Mouse (Mus musculus) midbrain, embryonic 14.5 days (tissue): ENCODE measurements around the gene Csnk1g2. TPM values are rescaled to one million over a fixed set of nuclear protein-coding genes. Genes with fewer than 3 reads are reported as not detected.
A peak's percentile ranks its signal among the peaks of the same experiment; 100 is the strongest.

Source experiments
- ATAC-seq: fragments of 200-750 bp; cut with Nextera tagmentation; 2 replicates; pipeline ENCODE4 v1.8.0; 2017; ENCODE audit warnings: moderate number of reproducible peaks, moderate library complexity; ENCODE audit not compliant: low FRiP score, low TSS enrichment
- DNase-seq: peaks from one replicate; pipeline ENCODE4 v3.0.0-alpha.2; 2015
- H3K27ac ChIP-seq: fragments of 300-500 bp; sonication (generic); replicated peaks from 2 replicates; pipeline ENCODE4 v1.5.1; 2014; ENCODE audit warnings: mild to moderate bottlenecking, low read depth, low read length, moderate library complexity
- H3K27me3 ChIP-seq: fragments of 300-500 bp; sonication (generic); 2 replicates; pipeline ENCODE4 v1.6.1; 2014; ENCODE audit warnings: low read length, control low read depth, mixed read lengths; ENCODE audit not compliant: control insufficient read depth, insufficient read depth
- H3K36me3 ChIP-seq: fragments of 300-500 bp; sonication (generic); 2 replicates; pipeline ENCODE4 v1.6.1; 2014; ENCODE audit warnings: low read length, control low read depth; ENCODE audit not compliant: control insufficient read depth, insufficient read depth
- H3K4me1 ChIP-seq: fragments of 300-500 bp; sonication (generic); 2 replicates; pipeline ENCODE4 v1.6.1; 2014; ENCODE audit warnings: mild to moderate bottlenecking, antibody characterized with exemption, low read length, control low read depth; ENCODE audit not compliant: control insufficient read depth, insufficient read depth
- H3K4me2 ChIP-seq: fragments of 300-500 bp; sonication (generic); 2 replicates; pipeline ENCODE4 v1.6.1; 2014; ENCODE audit warnings: mild to moderate bottlenecking, low read length, moderate library complexity
- H3K4me3 ChIP-seq: fragments of 300-500 bp; sonication (generic); replicated peaks from 2 replicates; pipeline ENCODE4 v1.5.1; 2014; ENCODE audit warnings: low read depth, low read length
- H3K9ac ChIP-seq: fragments of 300-500 bp; sonication (generic); replicated peaks from 2 replicates; pipeline ENCODE4 v1.6.1; 2014; ENCODE audit warnings: mild to moderate bottlenecking, low read length, moderate library complexity
- H3K9me3 ChIP-seq: fragments of 300-500 bp; sonication (generic); 2 replicates; pipeline ENCODE4 v1.6.1; 2016; ENCODE audit warnings: low read length, control low read depth, mixed read lengths; ENCODE audit not compliant: control insufficient read depth
- WGBS: fragments of 180-500 bp; shearing (Covaris S2); extraction: QIAGEN DNeasy Blood & Tissue Kit; methylation state at CpG from one replicate; pipeline ENCODE4 v1.1.7; 2014; 5-methylcytosine and 5-hydroxymethylcytosine counted together
- polyA plus RNA-seq: library from polyadenylated mRNA; unstranded; fragments of >200 nt; fragmentation: Nextera tagmentation; extraction: Ambion mirVana; gene quantifications from 2 replicates; pipeline ENCODE4 v1.2.1, GENCODE M21; 2014

The Csnk1g2 gene
- polyA plus RNA-seq, 1 experiment from 2014 or later, result 74.1 TPM

DNA sequence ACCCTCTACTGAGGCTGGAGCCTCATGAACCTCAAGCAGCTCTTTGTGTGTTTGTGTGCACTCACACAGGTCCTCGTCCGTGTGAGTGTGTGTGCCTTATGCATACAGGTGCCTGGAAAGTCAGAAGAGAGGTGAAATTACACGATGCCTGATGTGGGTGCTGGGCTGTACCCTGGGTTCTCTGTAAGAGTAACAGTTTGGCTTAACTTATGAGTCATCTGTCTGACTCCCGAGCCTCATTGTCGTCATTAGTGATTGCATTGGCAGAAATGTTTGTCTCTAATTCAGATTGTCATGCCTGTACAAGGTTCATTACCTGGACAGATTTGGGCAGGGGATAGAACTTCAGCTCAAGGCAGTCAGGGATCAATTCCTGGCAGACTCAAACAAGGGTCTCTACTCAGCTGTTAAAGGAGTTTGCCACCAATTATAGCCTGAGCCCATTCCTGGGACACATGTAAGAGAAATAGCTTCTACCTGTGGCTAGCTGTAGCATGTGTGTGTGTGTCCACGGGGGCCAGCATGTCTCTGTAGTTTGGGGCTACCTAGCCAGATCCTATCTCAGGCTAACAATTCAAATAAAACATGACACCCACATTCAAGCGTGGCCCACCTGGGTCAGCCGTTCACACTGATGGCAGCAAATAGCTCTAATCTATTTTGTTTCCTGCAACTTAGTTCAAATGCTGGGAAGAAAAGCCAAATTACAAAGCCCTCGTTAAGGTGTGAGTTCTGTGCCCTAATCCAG, 54.7 kb downstream of the Csnk1g2 start:
- peak overlapping the region; percentile 98 for H3K4me3 ChIP-seq
- H3K4me2 ChIP-seq, result peak overlapping the region; percentile 96
- no peaks in the 10 kb centered on the region for H3K9me3 ChIP-seq
- DNase-seq (no peak), ATAC-seq (no peak)
- peak overlapping the region; percentile 97 for H3K27ac ChIP-seq
- no peaks in the 10 kb centered on the region for H3K27me3 ChIP-seq
- H3K4me1 ChIP-seq, result peaks cover 46% of the 10 kb centered on the region
- H3K36me3 ChIP-seq, result peaks cover 7% of the 10 kb centered on the region; the same call in 1 of the 2 replicates
- 46% methylated on average over 9 of the region's 9 CpGs for WGBS
- H3K9ac ChIP-seq, result peak overlapping the region; percentile 69

DNA sequence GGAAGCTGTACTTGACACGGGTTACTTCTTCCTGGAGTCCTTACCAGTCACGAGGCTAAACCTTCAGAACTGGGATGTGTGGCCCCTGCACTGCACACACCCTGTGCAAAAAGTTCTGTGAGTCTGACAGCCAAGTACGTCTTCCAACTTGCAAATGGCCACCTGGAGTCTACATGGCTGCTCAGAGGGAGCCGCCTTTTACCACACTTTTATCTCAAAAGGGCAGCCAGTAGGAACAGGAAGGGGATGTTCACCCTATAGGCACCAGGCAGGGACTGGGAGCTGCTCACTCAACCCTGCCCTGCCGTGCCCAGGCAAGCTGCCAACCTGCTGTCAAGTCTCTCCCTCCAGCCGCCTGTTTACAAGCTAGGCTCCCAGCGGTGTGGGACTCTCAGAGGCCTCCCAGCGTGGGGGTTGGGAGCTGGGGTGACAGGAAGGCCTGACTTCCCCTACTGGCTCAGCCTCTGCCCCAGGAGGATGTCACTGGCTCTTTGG, 55.4 kb downstream of the Csnk1g2 start, which contains the start of gene Mknk2:
Mknk2 (minus strand) TSS at position 171 of the 495 bp plus-strand sequence.
- Histone ChIP-seq H3K4me2 (peak within 1 kb of the TSS; percentile 96), H3K36me3 (peaks cover 1% of the 10 kb centered on the region), H3K9me3 (no peaks in the 10 kb centered on the region), H3K27ac (peak within 1 kb of the TSS; percentile 97), H3K9ac (peak within 1 kb of the TSS; percentile 69), H3K4me1 (peaks cover 42% of the 10 kb centered on the region), H3K27me3 (no peaks in the 10 kb centered on the region), H3K4me3 (peak within 1 kb of the TSS; percentile 98)
- DNase-seq, result peak; percentile 80
- WGBS, result 26% methylated on average over 8 of the region's 8 CpGs
- ATAC-seq, result no peak

DNA sequence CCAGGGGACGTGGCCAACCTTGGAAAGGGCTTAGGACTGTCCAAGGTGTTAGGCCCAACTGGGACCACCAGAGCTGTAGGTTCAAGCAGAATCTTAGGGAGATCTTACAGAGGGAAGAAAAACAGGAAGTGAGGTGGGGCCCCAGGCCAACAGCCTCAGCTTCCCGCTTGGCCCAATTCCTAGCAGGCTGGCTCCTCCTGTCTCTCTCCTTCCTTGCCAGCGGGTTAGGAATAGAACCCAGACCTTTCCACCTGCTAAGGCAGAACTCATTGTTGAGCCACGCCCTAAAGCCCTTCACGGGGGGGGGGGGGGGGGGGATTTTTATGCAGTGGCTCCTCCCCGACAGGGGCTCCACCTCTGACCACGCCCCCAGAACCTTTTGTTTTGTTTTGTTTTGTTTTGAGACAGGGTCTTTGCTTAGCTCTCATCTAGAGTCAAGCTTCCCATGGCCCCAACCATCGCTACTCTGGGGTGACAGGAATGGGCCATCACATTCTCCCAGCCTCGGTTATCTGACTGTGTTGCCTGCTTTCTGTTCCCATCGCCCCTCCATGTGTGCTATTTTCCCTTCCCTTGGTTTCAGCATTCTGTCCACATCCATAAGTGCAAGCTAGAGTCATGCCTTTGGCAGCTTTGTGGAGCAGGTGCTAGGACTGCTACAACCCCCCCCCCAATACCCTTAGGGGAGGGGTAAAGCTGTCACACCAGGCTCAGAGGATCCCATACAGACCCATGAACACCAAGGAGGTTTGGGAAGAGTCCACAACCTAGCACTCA, 56.2 kb downstream of the Csnk1g2 start:
- no peak overlapping the region for H3K4me3 ChIP-seq
- H3K9me3 ChIP-seq, result no peaks in the 10 kb centered on the region
- H3K4me1 ChIP-seq, result peaks cover 34% of the 10 kb centered on the region
- peak overlapping the region; percentile 97 for H3K27ac ChIP-seq
- no peaks in the 10 kb centered on the region for H3K27me3 ChIP-seq
- no peak overlapping the region for H3K9ac ChIP-seq
- DNase-seq (no peak), ATAC-seq (no peak)
- H3K4me2 ChIP-seq, result peak overlapping the region; percentile 8; the same call in 1 of the 2 replicates
- WGBS, result 59% methylated on average over 10 of the region's 10 CpGs
- peaks cover 6% of the 10 kb centered on the region; the same call in 1 of the 2 replicates for H3K36me3 ChIP-seq

- no peak for DNase-seq
- WGBS, result 48% methylated on average over 9 of the region's 9 CpGs
- no peaks in the 10 kb centered on the region for H3K27me3 ChIP-seq
- H3K4me1 ChIP-seq, result peaks cover 25% of the 10 kb centered on the region
- H3K36me3 ChIP-seq, result peaks cover 11% of the 10 kb centered on the region
- no peaks in the 10 kb centered on the region for H3K9me3 ChIP-seq
- no peak for ATAC-seq
- peak overlapping the region; percentile 97; the same call in 1 of the 2 replicates for H3K27ac ChIP-seq
- no peak overlapping the region for H3K9ac ChIP-seq
- no peak overlapping the region for H3K4me3 ChIP-seq
- H3K4me2 ChIP-seq, result no peak overlapping the region
Observed at GRCm38 (mm10) chr10:80679556-80680259, 57.1 kb downstream of the Csnk1g2 start.

GRCm38 (mm10) chr10:80680260-80680696, 57.6 kb downstream of the Csnk1g2 start:
- H3K27ac ChIP-seq, result no peak overlapping the region
- H3K27me3 ChIP-seq, result no peaks in the 10 kb centered on the region
- 71% methylated on average over 2 of the region's 2 CpGs for whole genome bisulfite sequencing
- ATAC-seq (no peak), DNase-seq (no peak)
- no peak overlapping the region for H3K4me2 ChIP-seq
- H3K9ac ChIP-seq, result no peak overlapping the region
- no peaks in the 10 kb centered on the region for H3K9me3 ChIP-seq
- H3K4me1 ChIP-seq, result peaks cover 19% of the 10 kb centered on the region
- no peak overlapping the region for H3K4me3 ChIP-seq
- H3K36me3 ChIP-seq, result peaks cover 16% of the 10 kb centered on the region

DNA sequence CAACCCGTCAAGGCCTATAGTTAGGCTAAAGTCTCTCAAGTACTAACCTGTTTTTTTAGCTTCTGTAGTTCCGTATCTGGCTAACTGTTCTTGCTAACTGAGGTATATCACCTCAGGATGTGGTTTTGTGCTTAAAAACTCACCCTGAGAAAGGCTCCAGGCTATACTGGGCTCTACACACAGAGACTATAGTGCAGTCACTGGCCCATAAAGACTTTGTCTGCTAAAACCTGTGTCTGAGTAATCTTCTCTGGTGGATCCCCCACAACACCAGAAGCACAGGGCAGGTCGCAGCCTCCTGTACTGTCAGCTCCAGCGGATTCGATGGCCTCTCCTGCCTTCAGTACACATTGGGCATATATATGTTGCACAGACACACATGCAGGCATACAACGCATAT, 59.4 kb downstream of the Csnk1g2 start:
- Histone ChIP-seq H3K27me3 (no peaks in the 10 kb centered on the region), H3K36me3 (peaks cover 33% of the 10 kb centered on the region), H3K4me3 (no peak overlapping the region), H3K4me2 (no peak overlapping the region), H3K27ac (no peak overlapping the region), H3K9me3 (no peaks in the 10 kb centered on the region), H3K4me1 (peaks cover 15% of the 10 kb centered on the region), H3K9ac (no peak overlapping the region)
- ATAC-seq (no peak), DNase-seq (no peak)
- 95% methylated on average over 6 of the region's 6 CpGs for WGBS

- H3K36me3 ChIP-seq, result peaks cover 42% of the 10 kb centered on the region
- no peaks in the 10 kb centered on the region for H3K27me3 ChIP-seq
- no peaks in the 10 kb centered on the region for H3K4me1 ChIP-seq
- WGBS, result 89% methylated on average over 1 of the region's 1 CpGs
- no peaks in the 10 kb centered on the region for H3K9me3 ChIP-seq
- no peak overlapping the region for H3K4me2 ChIP-seq
- no peak for DNase-seq
- no peak overlapping the region for H3K27ac ChIP-seq
- H3K4me3 ChIP-seq, result no peak overlapping the region
- no peak for ATAC-seq
- no peak overlapping the region for H3K9ac ChIP-seq
Observed at GRCm38 (mm10) chr10:80683647-80684046, 61.0 kb downstream of the Csnk1g2 start.

DNA sequence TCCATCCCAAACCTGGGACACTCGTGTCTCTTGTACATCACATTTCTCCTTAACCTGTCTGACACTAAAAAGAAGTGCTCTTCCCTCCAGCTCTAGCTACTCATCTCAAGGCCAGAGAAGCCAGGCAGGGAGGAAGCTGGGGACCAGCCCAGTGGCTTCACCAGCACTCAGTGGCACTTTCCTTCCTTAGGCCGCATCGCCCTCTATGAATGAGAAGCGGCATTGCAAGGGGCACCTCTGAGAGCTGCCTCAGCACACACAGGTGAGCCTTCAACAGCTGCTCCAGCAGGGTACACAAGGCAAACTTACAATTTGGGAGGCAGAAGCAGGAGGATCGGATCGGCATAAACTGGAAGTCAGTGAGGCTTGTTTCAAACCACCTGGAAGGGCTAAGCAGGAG, 61.6 kb downstream of the Csnk1g2 start:
- peaks cover 45% of the 10 kb centered on the region for H3K36me3 ChIP-seq
- H3K4me3 ChIP-seq, result no peak overlapping the region
- no peak overlapping the region for H3K4me2 ChIP-seq
- no peaks in the 10 kb centered on the region for H3K27me3 ChIP-seq
- DNase-seq, result peak; percentile 58
- no peak overlapping the region for H3K9ac ChIP-seq
- 64% methylated on average over 6 of the region's 6 CpGs for WGBS
- H3K4me1 ChIP-seq, result no peaks in the 10 kb centered on the region
- ATAC-seq, result no peak
- H3K9me3 ChIP-seq, result no peaks in the 10 kb centered on the region
- H3K27ac ChIP-seq, result no peak overlapping the region
